Mouse (Mus musculus): ENCODE data around the gene Ndufaf7.

GRCm38 (mm10) chr17:78992303-78993027 is 55.5 kb downstream of the Ndufaf7 start:
- TF ChIP-seq CTCF (IDR thresholded peaks at IDR 0.05; ENCODE audit: borderline replicate concordance, control insufficient read depth, extremely low read depth, insufficient read depth, low read length, poor library complexity), result no peak
- no peak for TF ChIP-seq POLR2A (IDR thresholded peaks at IDR 0.05; ENCODE audit: control insufficient read depth, extremely low read depth, insufficient read depth, low read length, poor library complexity)
